Mouse (Mus musculus): ENCODE measurements around the gene Elobl. TPM values are rescaled to one million over a fixed set of nuclear protein-coding genes. Genes with fewer than 3 reads are reported as not detected.

Elobl gene
- polyA plus RNA-seq, 1 experiment from 2014 or later: not detected

DNA sequence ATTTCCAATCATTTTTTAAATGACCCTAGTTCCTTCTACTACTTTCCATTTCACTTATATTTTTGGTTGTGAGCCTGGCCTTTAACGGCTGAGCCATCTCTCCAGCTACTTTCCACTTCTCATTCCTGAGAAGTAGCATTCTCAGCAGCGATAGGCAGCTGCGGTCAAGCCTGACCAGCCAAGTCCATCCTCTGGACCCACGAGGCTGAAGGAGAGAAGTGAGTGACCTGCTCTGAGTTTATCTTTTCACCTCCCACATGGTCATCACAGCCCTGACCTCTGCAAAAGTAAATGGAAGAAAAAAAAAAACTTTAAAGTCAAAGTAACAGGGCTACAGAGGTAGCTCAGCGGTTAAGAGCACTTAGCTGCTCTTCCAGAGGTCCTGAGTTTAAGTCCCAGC is 40.2 kb downstream of the Elobl start:
- Histone ChIP-seq H3K4me2 (no peak overlapping the region), H3K27ac (no peak overlapping the region), H3K4me3 (no peak overlapping the region), H3K4me1 (no peaks in the 10 kb centered on the region), H3K9me3 (replicated peaks) (no peaks in the 10 kb centered on the region), H3K36me3 (ENCODE audit: poor library complexity, severe bottlenecking) (peaks cover 74% of the 10 kb centered on the region), H3K27me3 (no peaks in the 10 kb centered on the region), H3K9ac (no peak overlapping the region)
- 91% methylated on average over 5 of the region's 5 CpGs for WGBS
- no peak for ATAC-seq

Other genes with a start within 250 kb of the Elobl start
- gene Msi2, start 248.4 kb downstream of the Elobl start, polyA plus RNA-seq (2015; fragmentation: Nextera tagmentation; extraction: Ambion mirVana): 31.5 and 36.5 TPM in 2 replicates
- gene Akap1, start 102.3 kb downstream of the Elobl start, polyA plus RNA-seq (2015; fragmentation: Nextera tagmentation; extraction: Ambion mirVana): 21.8 and 26.4 TPM in 2 replicates
- 35.9 and 36.5 TPM in 2 replicates for gene Scpep1, start 11.5 kb downstream of the Elobl start, polyA plus RNA-seq (2015; fragmentation: Nextera tagmentation; extraction: Ambion mirVana)
- 21.1 and 25.2 TPM in 2 replicates for gene Coil, start 3.3 kb upstream of the Elobl start, polyA plus RNA-seq (2015; fragmentation: Nextera tagmentation; extraction: Ambion mirVana)
- 2.4 and 3.0 TPM in 2 replicates for gene Trim25, start 32.4 kb upstream of the Elobl start, polyA plus RNA-seq (2015; fragmentation: Nextera tagmentation; extraction: Ambion mirVana)
- 8.7 and 9.9 TPM in 2 replicates for gene Dgke, start 99.9 kb upstream of the Elobl start, polyA plus RNA-seq (2015; fragmentation: Nextera tagmentation; extraction: Ambion mirVana)
- not detected in 2 replicates for gene Gm525, start 106.9 kb upstream of the Elobl start, polyA plus RNA-seq (2015; fragmentation: Nextera tagmentation; extraction: Ambion mirVana)